Mouse (Mus musculus) midbrain, embryonic 13.5 days (tissue): Measurements from ENCODE around the gene Ppp2r5c. TPM values are rescaled to one million over a fixed set of nuclear protein-coding genes. Genes with fewer than 3 reads are reported as not detected.

Source experiments
- ATAC-seq: fragments of 200-750 bp; cut with Nextera tagmentation; 2 replicates; pipeline ENCODE4 v1.8.0; 2017; ENCODE audit warnings: mild to moderate bottlenecking, moderate TSS enrichment, moderate library complexity
- H3K27ac ChIP-seq: fragments of 300-500 bp; sonication (generic); 2 replicates; pipeline ENCODE4 v1.5.1; 2015; ENCODE audit warnings: inconsistent platforms, mild to moderate bottlenecking, moderate library complexity
- H3K27me3 ChIP-seq: fragments of 300-500 bp; sonication (generic); 2 replicates; pipeline ENCODE4 v1.6.1; 2015; ENCODE audit warnings: mild to moderate bottlenecking, inconsistent platforms
- H3K36me3 ChIP-seq: fragments of 300-500 bp; sonication (generic); 2 replicates; pipeline ENCODE4 v1.6.1; 2015; ENCODE audit warnings: mild to moderate bottlenecking, inconsistent platforms
- H3K4me1 ChIP-seq: fragments of 300-500 bp; sonication (generic); replicated peaks from 2 replicates; pipeline ENCODE4 v1.6.1; 2015; ENCODE audit warnings: inconsistent platforms
- H3K4me2 ChIP-seq: fragments of 300-500 bp; sonication (generic); replicated peaks from 2 replicates; pipeline ENCODE4 v1.6.1; 2015; ENCODE audit warnings: moderate library complexity, mild to moderate bottlenecking, inconsistent platforms
- H3K4me3 ChIP-seq: fragments of 300-500 bp; sonication (generic); replicated peaks from 2 replicates; pipeline ENCODE4 v1.5.1; 2015; ENCODE audit warnings: mild to moderate bottlenecking, inconsistent platforms
- H3K9ac ChIP-seq: fragments of 300-500 bp; sonication (generic); replicated peaks from 2 replicates; pipeline ENCODE4 v1.6.1; 2015; ENCODE audit warnings: mild to moderate bottlenecking, inconsistent platforms
- H3K9me3 ChIP-seq: fragments of 300-500 bp; sonication (generic); 2 replicates; pipeline ENCODE4 v1.6.1; 2016; ENCODE audit warnings: mild to moderate bottlenecking, inconsistent platforms
- WGBS: fragments of 180-500 bp; shearing (Covaris S2); methylation state at CpG from one replicate; pipeline ENCODE4 v1.1.7; 2015; 5-methylcytosine and 5-hydroxymethylcytosine counted together
- polyA plus RNA-seq: library from polyadenylated mRNA; unstranded; fragments of >200 nt; fragmentation: Nextera tagmentation; extraction: Ambion mirVana; gene quantifications from 2 replicates; pipeline ENCODE4 v1.2.1, GENCODE M21; 2015

Gene Ppp2r5c
- polyA plus RNA-seq: 136 and 147 TPM in 2 replicates

DNA sequence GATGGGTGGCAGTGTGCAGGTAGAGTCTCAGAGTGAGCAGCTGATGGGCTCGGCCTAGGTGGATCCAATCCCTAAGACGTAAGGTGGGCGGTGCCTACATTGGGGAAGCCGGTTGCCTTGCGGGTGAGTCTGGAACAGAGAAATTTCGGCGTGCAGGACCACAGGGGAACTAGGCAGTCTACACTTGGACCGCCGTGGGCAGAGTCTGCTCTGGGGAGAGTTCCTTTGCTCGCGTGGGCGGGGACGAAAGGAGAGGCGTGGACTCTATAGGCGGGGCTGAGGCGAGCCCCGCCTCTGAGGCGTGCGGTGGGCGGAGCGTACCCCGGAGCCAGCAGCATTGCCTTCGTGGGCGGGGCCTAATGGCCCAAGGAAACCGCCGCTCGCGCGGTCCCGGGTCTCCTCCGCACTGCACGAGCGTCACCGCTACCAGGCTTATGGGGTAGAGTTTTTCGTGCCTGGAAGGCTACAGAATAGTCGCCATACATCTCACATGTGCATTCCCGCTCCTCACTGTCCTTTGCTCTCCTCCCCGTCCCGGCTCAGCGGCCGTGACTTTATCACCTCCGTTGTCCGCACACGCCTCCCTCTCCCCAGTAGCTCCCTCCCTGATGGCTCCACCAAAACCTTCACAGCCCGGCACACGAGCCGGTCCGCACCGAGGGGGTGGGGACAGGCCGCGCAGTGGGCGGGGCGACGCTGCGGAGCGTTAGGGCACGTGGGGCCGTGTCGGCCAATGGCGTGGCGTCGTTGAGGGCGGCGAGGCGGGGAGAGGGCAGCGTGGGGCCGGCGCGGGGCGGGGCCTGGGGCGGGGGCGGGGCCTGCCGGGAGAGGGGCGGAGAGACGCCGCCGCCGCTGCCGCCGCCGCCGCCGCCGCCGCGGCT is at the start of gene Ppp2r5c:
TSS of gene Ppp2r5c (plus strand) at position 831 of the 881 bp plus-strand sequence.
- Histone ChIP-seq H3K9me3 (no peaks in the 10 kb centered on the region), H3K36me3 (peaks cover 3% of the 10 kb centered on the region; the same call in 1 of the 2 replicates), H3K4me3 (peak within 1 kb of the TSS; percentile 88), H3K4me1 (peaks cover 19% of the 10 kb centered on the region), H3K9ac (peak within 1 kb of the TSS; percentile 89), H3K27ac (peak within 1 kb of the TSS; percentile 93), H3K27me3 (peaks cover 12% of the 10 kb centered on the region), H3K4me2 (peak within 1 kb of the TSS; percentile 82)
- WGBS: under 1% methylated on average over 62 of the region's 86 CpGs
- peak; percentile 90 for ATAC-seq

DNA sequence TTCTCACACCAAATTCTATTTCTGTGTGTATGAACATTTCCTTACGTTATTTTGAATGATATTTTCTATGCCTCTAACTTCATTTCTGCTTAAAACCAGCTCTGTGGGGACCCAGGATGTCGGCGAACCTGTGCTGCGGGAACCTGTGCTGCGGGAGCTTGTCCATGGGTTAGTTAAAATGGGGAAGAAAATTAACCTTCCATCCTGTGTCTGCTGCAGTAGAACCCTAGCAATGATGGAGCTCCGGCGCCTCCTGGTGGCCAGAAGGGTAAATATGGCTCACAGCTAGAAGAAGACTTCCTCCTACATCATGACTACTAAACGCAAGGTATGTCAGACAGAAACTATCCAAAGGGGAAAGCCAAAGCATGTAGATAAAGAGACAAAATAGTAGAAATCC is 48.6 kb upstream of the Ppp2r5c start:
- Histone ChIP-seq H3K36me3 (no peaks in the 10 kb centered on the region), H3K27ac (no peak overlapping the region), H3K9me3 (0 out of 2 replicates have a peak, but pooled peaks cover 3% of the 10 kb centered on the region), H3K27me3 (peaks cover 3% of the 10 kb centered on the region; the same call in 1 of the 2 replicates), H3K9ac (no peak overlapping the region), H3K4me3 (no peak overlapping the region), H3K4me1 (no peaks in the 10 kb centered on the region), H3K4me2 (no peak overlapping the region)
- 31% methylated on average over 8 of the region's 8 CpGs for WGBS
- ATAC-seq: peak; percentile 48; the same call in 1 of the 2 replicates

DNA sequence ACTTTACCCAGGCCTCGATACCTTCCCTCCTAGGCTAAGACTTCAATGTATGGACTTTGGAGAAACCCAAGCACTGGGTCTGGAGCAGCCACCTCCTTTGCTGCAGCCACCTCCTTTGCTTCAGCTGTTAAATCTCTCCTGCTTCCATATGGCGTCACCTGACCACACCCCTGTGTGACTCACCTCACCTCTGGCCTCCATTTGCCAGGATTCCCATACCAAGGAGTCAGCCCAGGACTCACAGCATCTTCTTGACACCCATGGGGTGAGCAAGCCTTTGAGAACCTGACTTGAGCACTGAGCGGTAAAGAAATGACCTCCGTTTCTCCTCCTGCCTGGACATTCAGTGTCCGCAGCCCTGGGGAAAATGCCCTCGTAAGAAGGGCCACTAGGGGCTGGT is 47.8 kb upstream of the Ppp2r5c start:
- peaks cover 3% of the 10 kb centered on the region; the same call in 1 of the 2 replicates for H3K27me3 ChIP-seq
- 88% methylated on average over 6 of the region's 6 CpGs for WGBS

DNA sequence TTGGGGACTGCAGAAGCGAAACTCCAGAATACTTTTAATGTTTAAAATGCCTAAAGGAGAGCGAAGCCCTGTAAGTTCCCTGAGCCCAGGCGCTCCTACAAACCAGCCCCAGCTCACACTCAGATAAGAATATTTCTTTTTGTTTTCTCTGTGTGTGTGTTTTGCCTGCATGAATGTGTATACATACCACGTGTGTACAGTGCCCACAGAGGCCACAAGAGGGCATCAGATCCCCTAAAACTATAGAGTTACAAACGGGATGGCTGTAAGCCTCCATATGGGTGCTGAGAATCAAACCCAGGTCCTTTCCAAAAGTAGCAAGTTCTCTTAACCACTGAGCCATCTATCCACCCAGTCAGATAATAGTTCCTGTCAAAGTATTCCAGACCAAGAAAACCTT is 46.0 kb upstream of the Ppp2r5c start:
- no peaks in the 10 kb centered on the region for H3K4me1 ChIP-seq
- no peaks in the 10 kb centered on the region for H3K36me3 ChIP-seq
- no peak overlapping the region for H3K27ac ChIP-seq
- no peak overlapping the region for H3K9ac ChIP-seq
- peaks cover 3% of the 10 kb centered on the region; the same call in 1 of the 2 replicates for H3K27me3 ChIP-seq
- no peak overlapping the region for H3K4me2 ChIP-seq
- ATAC-seq: no peak
- 86% methylated on average over 5 of the region's 5 CpGs for WGBS
- H3K9me3 ChIP-seq: 0 out of 2 replicates have a peak, but pooled peaks cover 3% of the 10 kb centered on the region
- no peak overlapping the region for H3K4me3 ChIP-seq

More for the DNA sequence above, 47.8 kb upstream of the Ppp2r5c start:
- no peak overlapping the region for H3K27ac ChIP-seq
- 0 out of 2 replicates have a peak, but pooled peaks cover 3% of the 10 kb centered on the region for H3K9me3 ChIP-seq
- no peak overlapping the region for H3K4me3 ChIP-seq
- ATAC-seq: no peak
- H3K4me1 ChIP-seq: no peaks in the 10 kb centered on the region
- H3K36me3 ChIP-seq: no peaks in the 10 kb centered on the region
- H3K4me2 ChIP-seq: no peak overlapping the region
- H3K9ac ChIP-seq: no peak overlapping the region

DNA sequence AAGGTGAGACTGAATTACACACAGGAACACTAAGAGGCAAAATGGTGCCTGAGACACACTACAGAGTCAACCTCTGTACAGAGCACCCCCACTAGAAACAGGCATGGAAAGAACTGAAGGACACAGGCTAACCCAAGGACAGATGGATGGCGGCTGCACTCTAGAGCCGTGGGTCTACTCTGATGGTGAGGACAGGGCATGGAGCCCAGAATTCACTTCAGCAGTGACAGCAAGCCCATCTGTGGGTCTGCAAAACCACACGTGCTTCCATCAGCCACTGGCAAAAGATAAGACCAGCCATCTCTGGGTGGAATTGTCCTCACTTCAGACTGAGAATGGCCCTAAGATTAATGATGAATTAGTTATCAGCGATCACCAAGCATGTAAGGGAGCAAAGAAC is 45.0 kb upstream of the Ppp2r5c start:
- 88% methylated on average over 4 of the region's 4 CpGs for WGBS
- no peaks in the 10 kb centered on the region for H3K4me1 ChIP-seq
- no peak overlapping the region for H3K4me2 ChIP-seq
- H3K27ac ChIP-seq: no peak overlapping the region
- H3K4me3 ChIP-seq: no peak overlapping the region
- H3K27me3 ChIP-seq: peaks cover 3% of the 10 kb centered on the region; the same call in 1 of the 2 replicates
- H3K9ac ChIP-seq: no peak overlapping the region
- no peaks in the 10 kb centered on the region for H3K9me3 ChIP-seq
- no peak for ATAC-seq
- H3K36me3 ChIP-seq: no peaks in the 10 kb centered on the region

DNA sequence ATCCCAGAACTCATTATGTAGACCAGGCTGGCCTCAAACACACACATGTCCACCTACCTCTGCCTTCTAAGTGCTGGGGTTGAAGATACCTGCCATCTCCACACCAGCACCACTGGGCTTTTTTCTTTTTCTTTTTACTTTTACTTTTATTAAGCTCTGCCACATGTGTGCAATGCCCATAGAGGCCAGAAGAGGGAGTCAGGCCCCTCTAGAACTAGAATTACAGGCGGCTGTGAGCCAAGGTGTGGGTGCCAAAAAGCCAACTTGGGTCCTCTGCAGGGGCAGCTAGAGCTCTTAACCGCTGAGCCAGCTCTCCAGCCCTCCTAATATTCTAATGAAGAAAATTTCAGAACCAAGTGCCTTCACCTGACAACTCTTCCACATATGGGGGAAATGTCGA is 30.7 kb upstream of the Ppp2r5c start:
- no peak for ATAC-seq

DNA sequence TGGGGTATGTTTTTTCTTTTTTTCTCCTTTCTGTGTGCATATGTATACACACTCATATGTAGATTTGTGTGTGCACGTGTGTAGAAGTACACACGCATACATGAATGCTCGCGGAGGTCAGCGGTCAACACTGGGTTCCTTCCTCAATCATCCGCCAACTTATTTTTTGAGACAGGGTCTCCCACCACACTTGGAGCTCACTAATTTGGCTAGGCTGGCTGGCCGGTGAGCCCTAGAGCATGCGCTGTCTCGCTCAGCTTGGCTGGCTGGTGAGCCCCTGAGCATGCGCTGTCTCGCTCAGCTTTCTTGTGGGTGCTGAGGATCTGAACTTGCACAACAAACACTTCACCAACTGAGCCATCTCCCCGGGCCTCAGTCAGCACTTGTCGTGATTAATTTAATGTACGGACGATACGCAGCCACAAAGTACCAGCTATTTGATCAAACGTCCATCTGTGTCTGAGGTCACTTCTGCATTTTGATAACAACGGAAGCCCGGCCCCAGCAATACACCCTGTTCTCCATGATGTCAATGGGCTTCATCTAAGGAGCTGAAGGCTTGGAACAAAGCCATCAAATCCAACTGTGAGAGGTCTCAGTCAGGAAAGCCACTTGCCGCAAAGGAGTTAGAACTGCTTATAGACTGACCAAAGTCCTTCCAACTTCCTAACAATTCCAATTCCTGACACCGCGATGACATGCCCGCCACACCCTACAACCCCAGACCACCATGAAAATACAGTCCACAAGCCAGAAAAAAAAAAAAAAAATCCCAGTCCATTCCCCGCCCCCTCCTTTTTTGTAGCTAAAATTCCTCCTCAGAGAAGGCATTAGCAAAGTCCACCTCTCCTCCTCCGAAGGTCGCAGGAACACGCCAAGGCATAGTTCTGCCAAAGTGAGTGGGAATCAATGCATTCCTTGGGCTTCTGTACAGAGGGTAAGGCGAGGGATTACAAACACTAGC is 29.6 kb upstream of the Ppp2r5c start:
- 57% methylated on average over 28 of the region's 28 CpGs for WGBS
- Histone ChIP-seq H3K4me3 (no peak overlapping the region), H3K4me1 (no peaks in the 10 kb centered on the region; the same call in 1 of the 2 replicates), H3K4me2 (peak overlapping the region; percentile 22; the same call in 1 of the 2 replicates), H3K9me3 (no peaks in the 10 kb centered on the region), H3K36me3 (no peaks in the 10 kb centered on the region), H3K27ac (no peak overlapping the region), H3K27me3 (no peaks in the 10 kb centered on the region), H3K9ac (no peak overlapping the region; the same call in 1 of the 2 replicates)
- no peak for ATAC-seq

More for the DNA sequence above, 30.7 kb upstream of the Ppp2r5c start:
- no peak overlapping the region for H3K9ac ChIP-seq
- WGBS: 48% methylated on average over 3 of the region's 3 CpGs
- no peak overlapping the region for H3K4me2 ChIP-seq
- no peaks in the 10 kb centered on the region for H3K36me3 ChIP-seq
- H3K4me1 ChIP-seq: no peaks in the 10 kb centered on the region; the same call in 1 of the 2 replicates
- no peak overlapping the region for H3K4me3 ChIP-seq
- no peaks in the 10 kb centered on the region for H3K9me3 ChIP-seq
- H3K27me3 ChIP-seq: no peaks in the 10 kb centered on the region
- H3K27ac ChIP-seq: no peak overlapping the region

DNA sequence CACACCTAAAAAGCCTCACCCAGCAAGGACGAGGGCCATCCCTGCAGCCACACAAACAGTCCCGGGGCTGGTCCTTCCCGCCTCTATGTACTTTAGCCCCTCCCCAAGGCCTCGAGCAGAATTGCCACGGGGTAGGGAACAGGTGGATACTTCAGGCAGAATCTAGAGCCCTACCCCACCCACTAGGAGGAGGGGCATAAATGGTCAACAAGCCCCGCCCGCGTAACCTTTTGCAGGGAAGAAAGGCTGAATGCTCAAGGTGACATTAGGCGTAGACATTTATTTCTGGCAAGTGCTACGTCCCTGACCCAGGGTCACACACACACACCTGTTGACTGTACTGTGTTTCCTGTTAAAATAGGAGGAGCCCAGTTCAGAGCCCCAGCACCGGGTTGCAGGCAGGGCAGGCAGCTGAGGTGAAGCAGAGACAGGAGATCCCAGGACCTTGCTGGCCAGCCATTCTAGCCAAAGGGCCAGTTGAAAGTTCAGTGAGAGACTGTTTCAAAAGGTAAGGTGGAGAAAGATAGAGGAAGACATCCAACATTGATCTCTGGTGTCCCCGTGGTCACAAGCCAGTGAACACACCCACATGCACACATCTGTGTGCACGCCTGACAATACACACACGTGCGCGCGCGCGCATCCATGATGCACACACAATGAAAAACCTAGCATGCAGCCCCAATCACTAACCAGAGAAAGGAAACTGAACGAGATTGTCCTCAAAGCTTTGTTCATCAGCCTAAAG is 28.8 kb upstream of the Ppp2r5c start:
- peak; percentile 61; the same call in 1 of the 2 replicates for ATAC-seq
- no peaks in the 10 kb centered on the region for H3K27me3 ChIP-seq
- H3K9ac ChIP-seq: no peak overlapping the region
- no peak overlapping the region for H3K4me3 ChIP-seq
- H3K27ac ChIP-seq: no peak overlapping the region
- 54% methylated on average over 20 of the region's 20 CpGs for WGBS
- H3K4me2 ChIP-seq: no peak overlapping the region
- H3K9me3 ChIP-seq: no peaks in the 10 kb centered on the region
- no peaks in the 10 kb centered on the region; the same call in 1 of the 2 replicates for H3K4me1 ChIP-seq
- H3K36me3 ChIP-seq: no peaks in the 10 kb centered on the region

DNA sequence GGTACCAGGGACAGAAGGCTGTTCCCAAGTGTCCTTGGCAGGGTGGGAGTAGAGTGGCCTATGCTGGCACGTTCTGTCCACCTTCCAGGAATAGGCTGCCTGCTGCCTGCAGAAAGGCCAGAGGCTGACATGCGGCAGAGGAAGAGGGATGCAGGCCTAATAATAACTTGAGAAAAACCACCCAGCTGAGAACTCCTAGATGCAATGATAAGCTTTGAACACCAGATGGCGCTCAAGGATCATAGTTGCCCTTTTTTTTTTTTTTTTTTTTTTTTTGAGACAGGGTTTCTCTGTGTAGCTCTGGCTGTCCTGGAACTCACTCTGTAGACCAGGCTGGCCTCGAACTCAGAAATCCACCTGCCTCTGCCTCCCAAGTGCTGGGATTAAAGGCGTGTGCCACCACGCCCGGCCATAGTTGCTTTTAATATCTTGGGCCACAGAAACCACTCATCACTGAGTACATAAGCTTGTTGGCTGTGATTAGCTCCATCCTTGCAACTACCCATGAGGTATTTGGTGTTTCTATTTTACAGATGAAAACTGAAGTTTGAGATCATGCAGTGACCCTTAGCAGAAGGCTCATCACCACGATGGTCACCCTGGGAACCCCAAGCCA is 28.1 kb upstream of the Ppp2r5c start:
- Histone ChIP-seq H3K9me3 (no peaks in the 10 kb centered on the region), H3K4me1 (no peaks in the 10 kb centered on the region; the same call in 1 of the 2 replicates), H3K9ac (no peak overlapping the region), H3K4me2 (no peak overlapping the region), H3K36me3 (no peaks in the 10 kb centered on the region), H3K27ac (no peak overlapping the region), H3K27me3 (no peaks in the 10 kb centered on the region), H3K4me3 (no peak overlapping the region)
- peak; percentile 71 for ATAC-seq
- 34% methylated on average over 8 of the region's 8 CpGs for WGBS

DNA sequence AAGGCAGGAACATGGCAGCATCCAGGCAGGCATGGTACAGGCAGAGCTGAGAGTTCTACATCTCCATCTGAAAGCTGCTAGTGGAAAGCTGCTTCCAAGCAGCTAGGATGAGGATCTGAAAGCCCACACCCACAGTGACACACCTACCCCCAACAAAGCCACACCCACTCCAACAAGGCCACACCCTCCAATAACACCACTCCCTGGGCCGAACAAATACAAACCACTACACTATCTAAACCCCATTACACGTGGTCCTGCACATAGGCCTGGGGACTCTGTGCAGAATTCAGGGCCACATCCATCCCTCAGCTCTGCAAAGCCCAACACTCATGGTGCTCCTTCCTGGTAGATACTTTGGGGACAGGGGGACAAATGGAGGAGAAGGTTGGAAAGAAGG is 27.0 kb upstream of the Ppp2r5c start:
- Histone ChIP-seq H3K27ac (no peak overlapping the region), H3K9ac (no peak overlapping the region), H3K4me3 (no peak overlapping the region), H3K27me3 (no peaks in the 10 kb centered on the region), H3K36me3 (no peaks in the 10 kb centered on the region), H3K4me2 (no peak overlapping the region), H3K9me3 (no peaks in the 10 kb centered on the region), H3K4me1 (no peaks in the 10 kb centered on the region; the same call in 1 of the 2 replicates)
- WGBS: 49% methylated on average over 2 of the region's 2 CpGs
- ATAC-seq: no peak

DNA sequence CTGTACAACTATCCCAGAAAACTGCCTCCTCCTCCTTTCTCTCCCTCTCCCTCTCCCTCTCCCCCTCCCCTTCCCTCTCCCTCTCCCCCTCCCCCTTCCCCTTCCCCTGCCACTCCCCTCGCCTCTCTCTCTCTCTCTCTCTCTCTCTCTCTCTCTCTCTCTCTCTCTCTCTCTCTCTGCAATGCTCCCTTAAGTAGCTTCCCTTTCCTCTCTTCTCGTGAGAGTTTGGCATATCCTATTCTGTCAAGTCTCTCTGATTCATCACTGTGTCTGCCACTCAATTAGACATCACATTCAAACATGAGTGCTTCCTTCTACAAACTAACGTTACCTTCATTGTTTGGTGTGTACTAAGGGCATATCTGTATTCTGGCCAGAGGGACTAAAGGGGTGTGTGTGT is 25.6 kb upstream of the Ppp2r5c start:
- no peaks in the 10 kb centered on the region for H3K9me3 ChIP-seq
- H3K4me3 ChIP-seq: no peak overlapping the region
- H3K27ac ChIP-seq: no peak overlapping the region
- no peak overlapping the region for H3K4me2 ChIP-seq
- WGBS: 50% methylated on average over 3 of the region's 3 CpGs
- no peaks in the 10 kb centered on the region for H3K36me3 ChIP-seq
- no peaks in the 10 kb centered on the region; the same call in 1 of the 2 replicates for H3K4me1 ChIP-seq
- ATAC-seq: no peak
- no peaks in the 10 kb centered on the region for H3K27me3 ChIP-seq
- no peak overlapping the region for H3K9ac ChIP-seq
